Mouse (Mus musculus): ENCODE data around the gene Med18.

DNA sequence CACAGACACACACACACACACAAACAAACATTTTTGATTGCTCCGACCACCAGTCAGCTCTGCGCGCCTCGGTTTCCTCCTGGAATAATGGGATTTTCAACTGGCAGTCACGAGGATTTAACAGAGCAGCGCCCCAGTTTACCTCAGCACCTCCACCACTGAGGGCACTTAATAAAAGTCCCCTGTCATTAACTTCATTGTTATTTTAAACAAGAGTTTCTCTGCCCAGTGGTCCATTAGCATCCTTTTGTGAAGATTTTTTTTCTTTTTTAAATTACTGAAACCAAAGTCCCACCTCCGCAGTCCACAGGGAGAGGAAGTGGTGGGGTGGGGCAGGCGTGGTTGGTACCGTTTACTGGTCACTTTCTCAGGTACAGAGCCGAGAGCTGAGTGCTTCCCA is 42.1 kb upstream of the Med18 start:
- TF ChIP-seq POLR2A (IDR thresholded peaks at IDR 0.05; ENCODE audit: low read depth, low read length) (no peak), CTCF (IDR thresholded peaks at IDR 0.05; ENCODE audit: extremely low read depth, insufficient read length, insufficient replicate concordance, low read depth, low read length) (no peak)

Data from small intestine, adult 2 months (tissue).